Mouse (Mus musculus) kidney, adult 2 months (tissue): ENCODE measurements around the gene Ptpn23.

Experiments used
- CTCF ChIP-seq: fragments of 200-500 bp; conservative IDR thresholded peaks from 2 replicates; pipeline ENCODE4 v1.5.1; 2011; ENCODE audit warnings: low read depth, mild to moderate bottlenecking, control low read depth, low read length, moderate library complexity, mixed read lengths; ENCODE audit not compliant: insufficient read depth, insufficient read length
- POLR2A ChIP-seq: fragments of 200-500 bp; IDR thresholded peaks from one replicate; pipeline ENCODE4 v1.6.1; 2011; ENCODE audit warnings: low read depth, low read length, control low read depth

DNA sequence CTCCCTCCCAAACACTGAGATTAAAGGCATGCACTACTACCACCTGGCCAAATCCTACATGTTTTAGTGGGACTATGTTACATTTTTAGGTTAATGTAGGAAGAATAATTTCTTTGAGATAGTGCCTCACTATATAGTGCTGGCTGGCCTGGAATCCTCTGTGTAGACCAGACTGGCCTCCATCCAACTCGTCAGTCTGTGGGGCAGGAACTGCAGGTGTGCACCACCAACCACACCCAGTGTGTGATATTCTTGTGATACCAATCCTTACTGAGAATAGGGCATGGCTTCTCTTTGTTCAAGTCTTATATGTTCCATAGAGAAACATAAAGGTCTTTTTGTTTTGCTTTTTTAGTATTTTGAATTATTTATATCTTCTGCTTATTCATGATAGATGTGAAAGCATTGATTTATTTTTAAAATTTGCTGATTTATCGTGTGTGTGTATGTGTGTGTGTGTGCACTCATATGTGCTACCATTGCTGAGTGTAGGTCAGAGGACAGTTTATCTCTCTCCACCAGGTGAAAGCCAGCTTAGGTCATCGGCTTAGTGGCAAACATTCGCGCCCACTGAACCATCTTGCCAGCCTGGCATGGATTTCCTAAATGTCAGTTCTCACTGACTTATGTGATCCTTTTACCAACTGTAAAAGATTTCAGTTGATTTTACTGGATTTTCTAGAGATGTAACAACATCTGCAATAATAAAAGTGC is 67.8 kb downstream of the Ptpn23 start:
- TF ChIP-seq CTCF (no peak; the same call in 1 of the 2 replicates), POLR2A (no peak)
